Mouse (Mus musculus) limb, embryonic 12.5 days (tissue): ENCODE measurements at regions not wholly inside any gene's neighbourhood (a gene's known extent, or its start where the extent isn't known, plus 50 kb on each side); places are given as distances from the start of the nearest gene placed in this dataset.

ENCODE experiments used
- ATAC-seq: fragments of 200-750 bp; cut with Nextera tagmentation; 2 replicates; pipeline ENCODE4 v1.8.0; 2017; ENCODE audit warnings: low read depth, moderate TSS enrichment; ENCODE audit not compliant: insufficient number of reproducible peaks, insufficient read depth, low FRiP score, low TSS enrichment
- H3K27ac ChIP-seq: fragments of 300-500 bp; sonication (generic); 2 replicates; pipeline ENCODE4 v1.5.1; 2016; ENCODE audit warnings: mild to moderate bottlenecking, moderate library complexity
- H3K27me3 ChIP-seq: fragments of 300-500 bp; sonication (generic); 2 replicates; pipeline ENCODE4 v1.6.1; 2016; ENCODE audit warnings: mild to moderate bottlenecking, moderate library complexity
- H3K36me3 ChIP-seq: fragments of 300-500 bp; sonication (generic); 2 replicates; pipeline ENCODE4 v1.6.1; 2016; ENCODE audit warnings: mild to moderate bottlenecking, moderate library complexity
- H3K4me1 ChIP-seq: fragments of 300-500 bp; sonication (generic); replicated peaks from 2 replicates; pipeline ENCODE4 v1.6.1; 2016
- H3K4me2 ChIP-seq: fragments of 300-500 bp; sonication (generic); 2 replicates; pipeline ENCODE4 v1.6.1; 2016; ENCODE audit warnings: mild to moderate bottlenecking, moderate library complexity
- H3K4me3 ChIP-seq: fragments of 300-500 bp; sonication (generic); replicated peaks from 2 replicates; pipeline ENCODE4 v1.5.1; 2016; ENCODE audit warnings: mild to moderate bottlenecking
- H3K9ac ChIP-seq: fragments of 300-500 bp; sonication (generic); replicated peaks from 2 replicates; pipeline ENCODE4 v1.6.1; 2016; ENCODE audit warnings: mild to moderate bottlenecking, moderate library complexity
- H3K9me3 ChIP-seq: fragments of 300-500 bp; sonication (generic); 2 replicates; pipeline ENCODE4 v1.6.1; 2016; ENCODE audit warnings: mild to moderate bottlenecking, moderate library complexity
- WGBS: fragments of 180-500 bp; shearing (Covaris S2); methylation state at CpG from one replicate; pipeline ENCODE4 v1.1.7; 2016; 5-methylcytosine and 5-hydroxymethylcytosine counted together

DNA sequence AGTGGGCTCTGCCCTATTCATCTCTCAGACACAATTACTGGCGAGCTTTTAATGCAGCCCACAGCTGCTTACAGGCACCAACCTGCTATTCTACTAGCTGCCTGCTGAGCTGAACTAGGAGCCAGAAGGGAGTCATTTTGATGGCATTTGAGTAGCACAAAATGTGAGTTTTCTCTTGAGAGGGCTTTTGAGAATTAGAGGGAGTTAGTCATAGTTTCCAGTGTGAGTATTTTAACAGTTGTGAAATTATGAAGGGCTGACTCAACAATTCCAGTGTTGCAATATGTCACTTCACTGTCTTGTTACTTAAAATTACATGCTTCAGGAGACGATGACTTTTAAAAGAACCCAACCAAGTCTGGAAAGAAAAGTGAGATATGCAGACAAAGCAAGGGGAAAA is 54.4 kb upstream of the Ly86 start:
- no peak for ATAC-seq
- H3K9me3 ChIP-seq: 0 out of 2 replicates have a peak, but pooled peaks cover 5% of the 10 kb centered on the region
- no peaks in the 10 kb centered on the region for H3K27me3 ChIP-seq
- no peak overlapping the region for H3K27ac ChIP-seq
- WGBS: 53% methylated on average over 2 of the region's 2 CpGs
- no peaks in the 10 kb centered on the region for H3K36me3 ChIP-seq
- H3K4me1 ChIP-seq: no peaks in the 10 kb centered on the region
- H3K9ac ChIP-seq: no peak overlapping the region
- H3K4me2 ChIP-seq: no peak overlapping the region
- H3K4me3 ChIP-seq: no peak overlapping the region

DNA sequence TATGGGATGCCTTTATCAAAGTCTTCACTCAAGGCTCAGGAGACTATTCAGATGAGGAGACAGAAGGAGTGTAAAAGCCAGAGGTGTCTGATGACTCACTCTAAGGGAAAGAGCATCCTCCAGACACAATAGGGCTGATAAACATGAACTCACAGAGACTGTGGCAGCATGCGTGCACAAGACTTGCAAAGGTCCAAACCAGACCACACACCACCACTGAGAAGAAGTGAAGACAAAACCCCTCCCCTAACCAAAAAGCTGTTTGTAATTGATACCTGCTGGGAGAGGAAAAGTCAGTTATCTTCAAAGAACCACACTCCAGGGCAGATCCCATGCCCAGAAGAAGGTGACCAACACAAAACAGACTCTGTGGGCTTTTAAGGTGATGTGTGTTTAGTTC is 56.0 kb upstream of the Ly86 start:
- Histone ChIP-seq H3K4me3 (no peak overlapping the region), H3K36me3 (no peaks in the 10 kb centered on the region), H3K4me2 (no peak overlapping the region), H3K9me3 (0 out of 2 replicates have a peak, but pooled peaks cover 5% of the 10 kb centered on the region), H3K4me1 (no peaks in the 10 kb centered on the region), H3K27ac (no peak overlapping the region), H3K9ac (no peak overlapping the region), H3K27me3 (no peaks in the 10 kb centered on the region)
- 53% methylated on average over 1 of the region's 1 CpGs for WGBS
- no peak for ATAC-seq

DNA sequence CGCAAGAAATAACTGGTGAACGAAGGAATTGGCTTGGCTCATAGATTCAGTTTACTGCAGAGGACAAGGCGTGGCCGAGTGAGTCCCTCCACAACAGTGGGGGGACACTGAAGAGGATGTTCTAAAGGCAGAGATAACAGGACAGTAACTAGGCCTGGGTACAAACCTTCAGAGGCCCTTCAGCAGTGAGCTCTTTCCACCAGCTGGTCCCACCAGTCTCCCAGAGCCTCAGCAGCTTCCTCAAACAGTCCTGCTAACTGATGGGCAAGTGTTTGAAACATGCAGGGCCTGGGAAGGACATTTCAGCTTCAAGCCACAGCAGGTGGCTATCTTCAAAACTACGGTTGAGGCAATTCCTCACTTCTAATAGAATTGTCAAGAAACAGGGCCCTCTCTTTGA is 62.5 kb upstream of the Ly86 start:
- ATAC-seq: no peak
- WGBS: 82% methylated on average over 5 of the region's 5 CpGs

DNA sequence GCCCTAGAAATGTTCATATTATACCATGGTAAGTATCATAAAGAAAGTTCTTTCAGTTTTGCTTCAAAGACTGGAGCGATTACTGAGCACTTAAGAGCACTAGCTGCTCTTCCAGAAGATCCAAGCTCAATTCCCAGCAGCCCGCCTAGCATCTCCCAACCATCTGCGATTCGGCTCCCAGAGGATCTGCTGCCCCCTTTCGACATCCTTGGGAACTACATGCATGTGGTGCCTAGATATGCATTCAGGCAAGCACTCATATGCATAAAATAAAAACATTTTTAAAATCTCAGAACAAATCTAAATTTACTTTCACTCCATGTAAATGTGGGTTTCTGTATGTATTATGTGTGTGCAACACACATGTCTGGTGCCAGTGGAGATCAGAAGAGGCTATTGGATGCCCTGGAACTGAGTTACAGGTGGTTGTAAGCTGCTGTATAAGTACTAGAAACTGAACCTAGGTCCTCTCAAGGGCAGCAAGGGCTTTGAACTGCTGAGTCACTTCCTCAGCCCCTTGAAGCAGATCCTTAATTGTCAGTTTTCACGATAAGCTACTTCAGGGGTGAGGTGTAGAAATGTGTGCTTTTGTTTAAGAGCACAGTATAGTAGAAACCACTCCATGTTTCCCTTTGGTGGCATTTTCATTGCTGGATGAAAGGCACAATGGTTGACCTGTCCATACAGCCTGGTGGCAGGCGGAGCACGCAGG is 65.8 kb upstream of the Ly86 start:
- no peak overlapping the region for H3K4me3 ChIP-seq
- ATAC-seq: no peak
- H3K36me3 ChIP-seq: no peaks in the 10 kb centered on the region
- WGBS: 86% methylated on average over 8 of the region's 8 CpGs
- H3K9me3 ChIP-seq: no peaks in the 10 kb centered on the region
- H3K27ac ChIP-seq: no peak overlapping the region
- 0 out of 2 replicates have a peak, but pooled peaks cover 5% of the 10 kb centered on the region for H3K4me1 ChIP-seq
- no peak overlapping the region for H3K9ac ChIP-seq
- H3K27me3 ChIP-seq: no peaks in the 10 kb centered on the region
- no peak overlapping the region for H3K4me2 ChIP-seq

More for the DNA sequence above, 62.5 kb upstream of the Ly86 start:
- Histone ChIP-seq H3K4me2 (no peak overlapping the region), H3K27me3 (no peaks in the 10 kb centered on the region), H3K9me3 (no peaks in the 10 kb centered on the region), H3K4me3 (no peak overlapping the region), H3K27ac (no peak overlapping the region), H3K9ac (no peak overlapping the region), H3K4me1 (no peaks in the 10 kb centered on the region), H3K36me3 (no peaks in the 10 kb centered on the region)

DNA sequence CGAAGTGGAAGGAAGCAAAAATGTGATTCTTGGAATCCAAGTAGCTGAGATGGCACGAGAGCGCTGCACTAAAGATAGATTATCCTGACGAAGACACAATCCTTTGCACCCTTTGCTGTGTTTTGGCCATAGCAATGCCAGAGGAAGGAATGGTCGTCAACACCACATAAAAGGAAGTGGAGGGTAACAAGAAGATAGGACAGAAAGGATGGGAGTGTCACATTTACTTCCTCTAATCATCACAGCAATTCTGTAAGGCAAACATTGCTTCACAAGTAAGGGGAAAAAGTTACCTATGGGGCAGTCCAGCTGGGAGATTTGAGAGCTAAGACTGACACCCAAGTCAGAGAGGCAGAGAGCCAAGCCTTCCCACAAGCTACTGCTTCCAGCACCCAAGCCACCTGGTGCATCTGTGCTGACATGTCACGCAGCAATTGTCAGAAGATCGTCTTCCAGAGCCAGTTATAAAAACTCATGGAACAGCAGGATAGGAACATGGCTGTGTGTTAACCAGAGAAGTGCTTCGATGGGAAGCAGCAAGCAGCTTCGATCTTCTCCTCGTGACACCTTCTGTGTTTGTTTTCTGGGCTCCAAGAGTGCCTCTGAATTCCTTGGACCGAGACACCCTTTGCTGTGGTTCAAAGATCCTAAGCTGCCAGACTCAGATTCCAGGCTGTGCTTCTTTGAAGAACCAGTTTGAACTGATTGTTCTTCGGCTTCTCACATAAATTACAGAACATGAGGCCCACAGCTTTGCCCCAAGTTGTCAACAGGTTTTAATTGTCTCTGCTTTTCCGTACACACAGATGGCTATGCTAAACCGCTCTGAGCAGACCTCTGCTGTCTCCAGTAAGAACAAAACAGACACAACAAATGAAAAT is 95.2 kb upstream of the Ly86 start:
- no peak for ATAC-seq
- 49% methylated on average over 14 of the region's 14 CpGs for WGBS

DNA sequence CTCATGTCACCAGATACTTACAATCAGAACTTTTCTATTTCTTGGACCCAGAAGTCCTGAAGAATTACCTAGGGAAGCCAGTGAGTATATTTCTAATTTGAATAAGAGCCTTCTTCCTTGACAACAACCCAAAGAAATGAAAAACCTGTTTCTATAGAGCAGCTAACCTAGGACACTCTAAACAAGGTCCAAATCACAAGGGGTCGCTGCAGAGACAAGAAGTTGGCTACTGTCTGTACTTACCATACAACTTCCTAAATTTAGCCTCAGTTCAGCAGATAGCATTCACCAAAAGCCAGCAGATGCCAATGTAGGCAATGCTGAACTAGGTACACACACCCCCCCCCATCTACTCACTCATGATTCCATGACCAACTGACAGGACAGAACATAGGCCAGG is 96.3 kb upstream of the Ly86 start:
- 77% methylated on average over 1 of the region's 1 CpGs for WGBS
- H3K4me3 ChIP-seq: no peak overlapping the region
- H3K9ac ChIP-seq: no peak overlapping the region
- H3K27ac ChIP-seq: no peak overlapping the region
- no peaks in the 10 kb centered on the region for H3K27me3 ChIP-seq
- ATAC-seq: no peak
- peaks cover 5% of the 10 kb centered on the region; the same call in 1 of the 2 replicates for H3K4me1 ChIP-seq
- H3K36me3 ChIP-seq: no peaks in the 10 kb centered on the region
- no peaks in the 10 kb centered on the region for H3K9me3 ChIP-seq
- H3K4me2 ChIP-seq: no peak overlapping the region

More for the DNA sequence above, 95.2 kb upstream of the Ly86 start:
- Histone ChIP-seq H3K4me3 (no peak overlapping the region), H3K9ac (no peak overlapping the region; the same call in 1 of the 2 replicates), H3K4me2 (no peak overlapping the region), H3K4me1 (peaks cover 5% of the 10 kb centered on the region; the same call in 1 of the 2 replicates), H3K27me3 (no peaks in the 10 kb centered on the region), H3K27ac (no peak overlapping the region), H3K9me3 (no peaks in the 10 kb centered on the region), H3K36me3 (no peaks in the 10 kb centered on the region)

DNA sequence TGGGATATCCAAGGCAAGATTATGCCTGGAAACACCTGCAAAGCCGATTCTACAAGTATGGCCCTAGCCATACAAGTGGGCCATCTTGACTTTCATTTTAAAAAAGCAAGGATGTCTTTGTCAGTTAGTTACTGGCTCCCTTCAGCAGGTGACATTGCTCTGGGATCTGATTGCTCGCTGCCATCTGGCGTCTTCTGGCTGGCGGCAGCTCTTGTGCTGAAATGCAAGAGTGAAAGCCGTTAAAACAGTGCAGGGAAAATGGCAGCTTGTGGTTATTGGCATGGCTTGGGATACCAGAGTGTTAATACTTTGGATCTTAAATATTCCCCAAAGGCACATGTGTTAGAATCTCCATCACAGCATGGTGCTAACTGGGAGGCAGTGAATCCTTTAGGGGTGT is 105.0 kb upstream of the Ly86 start:
- no peaks in the 10 kb centered on the region for H3K27me3 ChIP-seq
- no peak overlapping the region for H3K4me2 ChIP-seq
- no peaks in the 10 kb centered on the region for H3K36me3 ChIP-seq
- H3K4me3 ChIP-seq: no peak overlapping the region
- ATAC-seq: no peak
- H3K9ac ChIP-seq: no peak overlapping the region
- no peak overlapping the region for H3K27ac ChIP-seq
- H3K4me1 ChIP-seq: no peaks in the 10 kb centered on the region
- peaks cover 8% of the 10 kb centered on the region; the same call in 1 of the 2 replicates for H3K9me3 ChIP-seq
- WGBS: 90% methylated on average over 5 of the region's 5 CpGs

DNA sequence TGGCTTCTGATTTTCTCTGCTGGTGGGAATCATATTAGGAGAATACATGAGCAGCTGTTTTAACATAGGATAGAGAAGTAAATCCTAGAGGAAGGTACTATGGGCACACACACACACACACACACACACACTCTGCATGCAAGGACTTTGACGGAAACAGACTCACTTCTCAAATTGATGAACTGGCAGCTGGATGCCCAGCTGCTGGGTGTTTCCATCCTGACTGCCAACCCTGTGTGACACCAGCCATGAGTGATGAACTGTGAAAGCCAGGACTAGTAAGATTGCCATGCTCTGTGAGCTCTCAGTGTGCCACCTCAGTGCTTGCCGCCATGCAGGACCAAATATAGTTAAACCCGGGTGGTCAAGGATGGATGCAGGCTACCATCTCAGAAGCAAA is 107.7 kb upstream of the Ly86 start:
- 86% methylated on average over 3 of the region's 3 CpGs for WGBS
- no peak for ATAC-seq
- no peak overlapping the region for H3K4me3 ChIP-seq

DNA sequence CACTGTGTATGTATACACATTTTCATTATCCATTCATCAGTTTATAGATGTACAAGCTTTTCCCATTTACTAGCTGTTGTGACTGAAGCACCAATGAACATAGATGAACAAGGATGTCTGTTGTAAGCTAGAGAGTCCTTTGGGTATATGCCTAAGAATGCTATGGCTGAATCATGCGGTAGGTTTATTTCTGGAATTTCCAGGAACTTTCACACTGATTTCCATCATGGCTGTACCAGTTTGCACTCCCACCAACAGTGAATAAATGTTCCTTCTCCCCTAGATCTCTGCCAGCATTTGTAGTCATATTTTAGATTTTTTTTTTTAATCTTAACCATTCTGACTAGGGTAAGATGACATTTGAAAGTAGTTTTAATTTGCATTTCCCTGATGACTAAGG is 119.2 kb upstream of the Ly86 start:
- H3K36me3 ChIP-seq: no peaks in the 10 kb centered on the region
- WGBS: 89% methylated on average over 1 of the region's 1 CpGs

More for the DNA sequence above, 107.7 kb upstream of the Ly86 start:
- no peak overlapping the region for H3K27ac ChIP-seq
- no peaks in the 10 kb centered on the region for H3K27me3 ChIP-seq
- no peak overlapping the region for H3K9ac ChIP-seq
- no peak overlapping the region for H3K4me2 ChIP-seq
- no peaks in the 10 kb centered on the region for H3K4me1 ChIP-seq
- H3K9me3 ChIP-seq: peaks cover 9% of the 10 kb centered on the region; the same call in 1 of the 2 replicates
- no peaks in the 10 kb centered on the region for H3K36me3 ChIP-seq

DNA sequence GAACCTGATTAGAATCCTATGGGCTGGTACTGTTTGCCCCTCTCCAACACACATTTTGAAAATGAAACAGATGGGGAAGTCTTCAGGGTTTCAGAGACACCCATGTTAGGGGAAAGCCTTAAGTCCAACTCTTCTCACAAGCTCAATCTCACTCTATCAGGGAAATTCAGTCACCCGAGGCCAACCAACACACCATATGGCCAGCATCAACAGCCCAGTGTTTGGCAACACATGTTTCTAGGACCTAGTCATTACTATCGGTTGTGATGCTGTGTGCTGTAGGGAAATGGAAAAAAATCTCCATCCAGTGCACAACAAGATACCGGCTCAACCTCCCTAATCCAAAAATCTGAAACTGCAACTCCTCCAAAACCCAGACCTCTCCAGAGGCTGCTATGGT is 124.6 kb upstream of the Ly86 start:
- H3K4me3 ChIP-seq: no peak overlapping the region
- ATAC-seq: no peak
- H3K4me1 ChIP-seq: 0 out of 2 replicates have a peak, but pooled peaks cover 2% of the 10 kb centered on the region
- H3K36me3 ChIP-seq: no peaks in the 10 kb centered on the region
- no peak overlapping the region for H3K9ac ChIP-seq
- no peaks in the 10 kb centered on the region for H3K27me3 ChIP-seq
- no peak overlapping the region for H3K4me2 ChIP-seq
- no peaks in the 10 kb centered on the region for H3K9me3 ChIP-seq
- no peak overlapping the region for H3K27ac ChIP-seq
- 68% methylated on average over 3 of the region's 3 CpGs for WGBS

More for the DNA sequence above, 119.2 kb upstream of the Ly86 start:
- Histone ChIP-seq H3K27me3 (no peaks in the 10 kb centered on the region), H3K27ac (no peak overlapping the region), H3K4me1 (no peaks in the 10 kb centered on the region), H3K9ac (no peak overlapping the region), H3K4me3 (no peak overlapping the region), H3K4me2 (no peak overlapping the region), H3K9me3 (no peaks in the 10 kb centered on the region)
- ATAC-seq: no peak

DNA sequence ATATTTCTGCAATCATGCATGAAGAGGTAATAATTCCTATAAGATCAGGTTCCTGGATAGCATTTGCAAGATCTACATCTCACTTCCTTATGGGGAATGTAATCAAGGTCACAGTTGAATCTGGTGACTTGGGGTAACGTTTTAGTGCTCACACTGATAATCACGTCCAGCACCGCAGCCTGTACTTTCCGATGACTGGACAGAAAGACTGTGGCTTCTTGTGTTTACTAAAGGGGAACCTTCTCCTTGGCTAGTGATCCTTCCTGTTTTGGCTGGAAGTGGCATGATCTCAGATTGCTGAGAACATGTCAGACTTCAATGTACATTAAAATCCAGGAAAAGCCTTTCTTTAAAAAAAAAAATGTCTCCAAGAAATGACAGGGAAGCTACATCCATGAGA is 126.4 kb upstream of the Ly86 start:
- H3K4me1 ChIP-seq: peaks cover 10% of the 10 kb centered on the region

More for the DNA sequence above, 126.4 kb upstream of the Ly86 start:
- no peak overlapping the region for H3K4me3 ChIP-seq
- no peak overlapping the region for H3K9ac ChIP-seq
- H3K36me3 ChIP-seq: no peaks in the 10 kb centered on the region
- no peaks in the 10 kb centered on the region for H3K27me3 ChIP-seq
- H3K9me3 ChIP-seq: no peaks in the 10 kb centered on the region
- ATAC-seq: no peak
- no peak overlapping the region for H3K4me2 ChIP-seq
- no peak overlapping the region for H3K27ac ChIP-seq
- WGBS: 90% methylated on average over 4 of the region's 4 CpGs
